Mouse (Mus musculus) embryonic facial prominence, embryonic 11.5 days (tissue): ENCODE data around the gene Dpep2nb. TPM values are rescaled to one million over a fixed set of nuclear protein-coding genes. Genes with fewer than 3 reads are reported as not detected.

ENCODE experiments used
- ATAC-seq: fragments of 200-750 bp; cut with Nextera tagmentation; replicated peaks from 2 replicates; pipeline ENCODE4 v1.8.0; 2017; ENCODE audit warnings: low read depth; ENCODE audit not compliant: insufficient number of reproducible peaks, low FRiP score, low TSS enrichment
- DNase-seq: peaks from one replicate; pipeline ENCODE4 v3.0.0-alpha.2; 2015; ENCODE audit warnings: low spot score
- H3K27ac ChIP-seq: fragments of 300-500 bp; sonication (generic); replicated peaks from 2 replicates; pipeline ENCODE4 v1.5.1; 2014; ENCODE audit warnings: mild to moderate bottlenecking, low read depth, low read length, control low read depth
- H3K27me3 ChIP-seq: fragments of 300-500 bp; sonication (generic); 2 replicates; pipeline ENCODE4 v1.6.1; 2014; ENCODE audit warnings: mild to moderate bottlenecking, low read length, moderate library complexity, mixed read lengths; ENCODE audit not compliant: control insufficient read depth, insufficient read depth
- H3K36me3 ChIP-seq: fragments of 300-500 bp; sonication (generic); replicated peaks from 2 replicates; pipeline ENCODE4 v1.6.1; 2014; ENCODE audit warnings: low read depth, mild to moderate bottlenecking, low read length, moderate library complexity, mixed read lengths; ENCODE audit not compliant: control insufficient read depth, insufficient read depth
- H3K4me1 ChIP-seq: fragments of 300-500 bp; sonication (generic); 2 replicates; pipeline ENCODE4 v1.6.1; 2014; ENCODE audit warnings: low read length, mixed read lengths; ENCODE audit not compliant: control insufficient read depth, insufficient read depth
- H3K4me2 ChIP-seq: fragments of 300-500 bp; sonication (generic); 2 replicates; pipeline ENCODE4 v1.6.1; 2014; ENCODE audit warnings: low read depth, mild to moderate bottlenecking, control low read depth, low read length, moderate library complexity
- H3K4me3 ChIP-seq: fragments of 300-500 bp; sonication (generic); 2 replicates; pipeline ENCODE4 v1.5.1; 2014; ENCODE audit warnings: low read depth, low read length, control low read depth
- H3K9ac ChIP-seq: fragments of 300-500 bp; sonication (generic); replicated peaks from 2 replicates; pipeline ENCODE4 v1.6.1; 2014; ENCODE audit warnings: mild to moderate bottlenecking, control low read depth, low read length
- H3K9me3 ChIP-seq: fragments of 300-500 bp; sonication (generic); replicated peaks from 2 replicates; pipeline ENCODE4 v1.6.1; 2016; ENCODE audit warnings: mild to moderate bottlenecking, low read length, inconsistent platforms, mixed read lengths; ENCODE audit not compliant: control insufficient read depth
- WGBS: fragments of 180-500 bp; shearing (Covaris S2); extraction: QIAGEN DNeasy Blood & Tissue Kit; methylation state at CpG from one replicate; pipeline ENCODE4 v1.1.7; 2014; 5-methylcytosine and 5-hydroxymethylcytosine counted together
- polyA plus RNA-seq: library from polyadenylated mRNA; unstranded; fragments of >200 nt; fragmentation: Nextera tagmentation; extraction: Ambion mirVana; gene quantifications from 2 replicates; pipeline ENCODE4 v1.2.1, GENCODE M21; 2014

The Dpep2nb gene
- polyA plus RNA-seq, 1 experiment from 2014 or later: not detected

GRCm38 (mm10) chr8:105965905-105966341 is 39.9 kb downstream of the Dpep2nb start, which contains the start of gene Slc12a4:
Slc12a4 (minus strand) TSS chr8:105966097.
- Histone ChIP-seq H3K9ac (peak within 1 kb of the TSS; percentile 77), H3K27ac (peak within 1 kb of the TSS; percentile 65; the same call in 1 of the 2 replicates), H3K4me1 (peaks cover 8% of the 10 kb centered on the region; the same call in 1 of the 2 replicates), H3K27me3 (no peaks in the 10 kb centered on the region), H3K4me2 (peak within 1 kb of the TSS; percentile 76), H3K9me3 (no peaks in the 10 kb centered on the region), H3K4me3 (peak within 1 kb of the TSS; percentile 74), H3K36me3 (no peaks in the 10 kb centered on the region)
- ATAC-seq (peak; percentile 76), DNase-seq (peak; percentile 93)
- WGBS: under 1% methylated on average over 47 of the region's 47 CpGs

- no peaks in the 10 kb centered on the region for H3K27me3 ChIP-seq
- peak overlapping the region; percentile 74 for H3K4me3 ChIP-seq
- peak overlapping the region; percentile 77 for H3K9ac ChIP-seq
- H3K4me1 ChIP-seq: peaks cover 8% of the 10 kb centered on the region; the same call in 1 of the 2 replicates
- H3K4me2 ChIP-seq: peak overlapping the region; percentile 76
- H3K27ac ChIP-seq: peak overlapping the region; percentile 65; the same call in 1 of the 2 replicates
- WGBS: 2% methylated on average over 32 of the region's 40 CpGs
- H3K36me3 ChIP-seq: no peaks in the 10 kb centered on the region
- peak; percentile 52 for DNase-seq
- ATAC-seq: peak; percentile 47
- H3K9me3 ChIP-seq: no peaks in the 10 kb centered on the region
Measured at GRCm38 (mm10) chr8:105965266-105965904, 40.4 kb downstream of the Dpep2nb start.

DNA sequence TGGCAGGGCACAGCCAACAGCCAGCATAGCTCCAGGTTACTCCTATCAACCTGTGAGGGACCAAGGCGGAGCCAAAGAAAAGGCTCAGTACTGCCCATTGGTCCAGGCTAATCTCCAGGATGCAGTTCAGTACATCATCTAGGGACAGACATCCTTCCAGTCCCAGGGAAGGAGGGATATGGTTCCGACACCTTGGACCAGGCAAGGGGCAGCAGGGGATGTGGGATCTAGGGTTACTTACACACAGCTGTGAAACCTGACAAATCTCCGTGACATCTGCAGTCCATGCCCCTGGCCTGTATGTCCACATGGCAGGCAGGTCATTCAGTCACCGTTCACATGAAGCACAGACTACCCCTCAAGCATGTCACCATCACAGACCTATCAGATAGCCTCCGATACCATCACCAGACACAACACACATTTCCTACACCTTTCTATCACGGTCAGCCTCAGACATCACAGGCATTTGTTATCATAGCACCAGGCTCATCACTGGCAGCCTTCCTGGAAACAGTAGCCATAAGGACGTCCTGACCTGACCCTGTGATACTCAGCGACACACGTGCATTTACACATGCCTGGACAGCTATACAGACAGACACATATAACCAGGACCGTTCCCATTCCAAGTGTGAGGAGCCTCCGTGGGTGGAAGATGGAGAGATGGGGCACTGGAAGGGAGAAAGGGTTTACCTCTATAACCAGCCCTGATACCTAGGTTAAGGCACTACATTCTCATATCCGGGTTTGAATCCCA is 41.1 kb downstream of the Dpep2nb start:
- Histone ChIP-seq H3K27me3 (no peaks in the 10 kb centered on the region), H3K4me1 (peaks cover 8% of the 10 kb centered on the region; the same call in 1 of the 2 replicates), H3K27ac (no peak overlapping the region), H3K9me3 (no peaks in the 10 kb centered on the region), H3K9ac (peak overlapping the region; percentile 77), H3K4me2 (peak overlapping the region; percentile 76), H3K4me3 (peak overlapping the region; percentile 74), H3K36me3 (no peaks in the 10 kb centered on the region; the same call in 1 of the 2 replicates)
- DNase-seq: no peak
- no peak for ATAC-seq
- WGBS: 60% methylated on average over 12 of the region's 12 CpGs

DNA sequence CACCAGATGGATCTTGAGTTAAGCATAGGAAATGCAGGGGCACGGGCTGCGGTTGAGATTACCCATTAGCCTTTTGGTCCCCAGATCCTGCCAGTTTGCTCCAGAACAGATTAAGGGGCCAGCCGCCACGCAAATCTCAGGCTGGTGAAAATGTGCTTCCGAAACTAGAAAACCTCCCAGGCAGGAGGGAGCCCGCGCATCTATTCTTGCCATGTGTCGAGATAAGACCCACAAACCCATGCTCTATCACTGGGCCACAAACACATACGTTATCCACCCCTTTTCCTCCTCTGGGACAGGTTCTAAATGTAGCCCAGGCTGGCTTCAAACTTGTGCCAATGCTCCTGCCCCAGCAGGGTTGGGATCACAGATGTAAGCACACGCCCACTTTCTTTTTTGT is 44.2 kb downstream of the Dpep2nb start:
- no peak for ATAC-seq
- Histone ChIP-seq H3K9me3 (no peaks in the 10 kb centered on the region), H3K4me3 (no peak overlapping the region), H3K36me3 (no peaks in the 10 kb centered on the region; the same call in 1 of the 2 replicates), H3K4me2 (no peak overlapping the region), H3K27ac (no peak overlapping the region), H3K4me1 (peaks cover 8% of the 10 kb centered on the region; the same call in 1 of the 2 replicates), H3K9ac (no peak overlapping the region), H3K27me3 (no peaks in the 10 kb centered on the region)
- no peak for DNase-seq
- 90% methylated on average over 10 of the region's 10 CpGs for WGBS

DNA sequence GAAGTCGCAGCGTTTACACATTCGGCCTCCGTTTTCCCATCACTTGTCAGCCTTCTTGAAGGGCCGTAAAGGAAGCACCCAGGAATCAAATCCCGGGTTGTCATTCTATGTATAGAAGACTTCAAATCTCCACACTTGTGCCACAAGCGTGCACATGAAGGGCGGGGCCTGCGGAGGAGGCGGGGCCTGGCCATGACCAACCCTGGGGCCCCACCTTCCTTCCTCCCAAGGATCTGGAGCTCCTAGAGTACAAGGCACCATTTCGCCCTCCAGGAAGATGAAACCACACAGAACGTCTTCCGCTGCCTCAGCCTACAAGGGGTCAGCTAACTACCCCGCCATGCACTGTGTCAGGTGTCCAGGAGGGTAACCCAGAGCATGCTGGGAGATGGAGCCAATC is 44.7 kb downstream of the Dpep2nb start:
- 78% methylated on average over 14 of the region's 14 CpGs for WGBS
- no peaks in the 10 kb centered on the region for H3K9me3 ChIP-seq

GRCm38 (mm10) chr8:105959350-105959749 is 46.4 kb downstream of the Dpep2nb start:
- H3K27ac ChIP-seq: no peak overlapping the region
- H3K27me3 ChIP-seq: no peaks in the 10 kb centered on the region
- H3K4me2 ChIP-seq: no peak overlapping the region
- no peak overlapping the region for H3K4me3 ChIP-seq
- DNase-seq: no peak
- no peaks in the 10 kb centered on the region for H3K9me3 ChIP-seq
- H3K4me1 ChIP-seq: peaks cover under 1% of the 10 kb centered on the region; the same call in 1 of the 2 replicates
- 88% methylated on average over 7 of the region's 7 CpGs for WGBS
- no peak overlapping the region for H3K9ac ChIP-seq
- no peaks in the 10 kb centered on the region; the same call in 1 of the 2 replicates for H3K36me3 ChIP-seq
- no peak for ATAC-seq

More for the DNA sequence above, 44.7 kb downstream of the Dpep2nb start:
- H3K27ac ChIP-seq: no peak overlapping the region
- DNase-seq (no peak), ATAC-seq (no peak)
- no peak overlapping the region for H3K9ac ChIP-seq
- H3K4me3 ChIP-seq: no peak overlapping the region
- no peak overlapping the region for H3K4me2 ChIP-seq
- H3K4me1 ChIP-seq: peaks cover 8% of the 10 kb centered on the region; the same call in 1 of the 2 replicates
- H3K27me3 ChIP-seq: no peaks in the 10 kb centered on the region
- no peaks in the 10 kb centered on the region; the same call in 1 of the 2 replicates for H3K36me3 ChIP-seq

GRCm38 (mm10) chr8:105957813-105958212 is 48.0 kb downstream of the Dpep2nb start:
- Histone ChIP-seq H3K9me3 (no peaks in the 10 kb centered on the region), H3K36me3 (no peaks in the 10 kb centered on the region; the same call in 1 of the 2 replicates)

More at GRCm38 (mm10) chr8:105957813-105958212, 48.0 kb downstream of the Dpep2nb start:
- DNase-seq (no peak), ATAC-seq (no peak)
- no peak overlapping the region for H3K27ac ChIP-seq
- H3K4me3 ChIP-seq: no peak overlapping the region
- H3K4me2 ChIP-seq: no peak overlapping the region
- H3K4me1 ChIP-seq: no peaks in the 10 kb centered on the region
- no peaks in the 10 kb centered on the region for H3K27me3 ChIP-seq
- 51% methylated on average over 3 of the region's 4 CpGs for WGBS
- H3K9ac ChIP-seq: no peak overlapping the region
